Mouse (Mus musculus) MEL (cell line): ENCODE data around the gene Ugt1a2.

Experiments used
- CTCF ChIP-seq, 3 experiments: IDR thresholded peaks in 2 of 3; conservative IDR thresholded peaks in 1 of 3; 2 replicates each; pipeline ENCODE4 v1.5.1; 2011 to 2012; ENCODE audit warnings: low read length in 3 of 3, low read depth in 2 of 3, mild to moderate bottlenecking in 2 of 3, improper control_type of control experiment in 1 of 3, inconsistent platforms in 1 of 3, mixed read lengths in 1 of 3, moderate library complexity in 1 of 3; ENCODE audit not compliant: control insufficient read depth in 1 of 3, insufficient read depth in 1 of 3, poor library complexity in 1 of 3, severe bottlenecking in 1 of 3
- EP300 ChIP-seq, 2 experiments: IDR thresholded peaks; 2 replicates each; pipeline ENCODE4 v1.6.1; 2011; ENCODE audit warnings: improper control_type of control experiment in 2 of 2, low read length in 2 of 2, low read depth in 1 of 2, mild to moderate bottlenecking in 1 of 2
- GATA1 ChIP-seq: IDR thresholded peaks from 2 replicates; pipeline ENCODE4 v1.6.1; 2011; ENCODE audit warnings: low read depth, low read length, improper control_type of control experiment

- no peak for TF ChIP-seq CTCF (IDR thresholded peaks at IDR 0.05 in 2 of 3, conservative IDR thresholded peaks at IDR 0.05 in 1 of 3; ENCODE audit: control insufficient read depth in 1 of 3, insufficient read depth in 1 of 3, low read depth in 2 of 3, low read length in 3 of 3, poor library complexity in 1 of 3, severe bottlenecking in 1 of 3)
- TF ChIP-seq GATA1: no peak
- no peak for TF ChIP-seq EP300 (IDR thresholded peaks at IDR 0.05; ENCODE audit: low read depth in 1 of 2, low read length in 2 of 2)
Measured at GRCm38 (mm10) chr1:88228121-88228520, 27.7 kb downstream of the Ugt1a2 start.
